Mouse (Mus musculus): ENCODE measurements at regions not wholly inside any gene's neighbourhood (a gene's known extent, or its start where the extent isn't known, plus 50 kb on each side); places are given as distances from the start of the nearest gene placed in this dataset.

DNA sequence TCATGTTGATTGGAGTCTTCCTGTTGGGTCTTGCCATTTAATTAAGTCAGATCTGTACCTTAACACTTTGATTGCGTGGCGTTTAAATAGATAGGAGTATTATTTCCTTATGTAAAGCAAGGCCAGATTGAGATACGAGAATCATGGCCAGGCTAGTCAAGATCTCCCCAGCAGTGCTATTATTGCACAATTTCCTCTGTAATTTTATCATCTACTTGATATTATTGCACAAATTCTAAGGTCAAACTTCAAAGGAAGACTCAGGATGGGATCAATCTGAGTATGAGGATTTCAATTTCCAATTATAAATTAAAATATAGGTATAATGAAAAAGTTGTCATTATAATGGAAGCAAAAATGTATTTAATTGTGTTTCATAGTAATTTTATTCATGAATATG, 221.9 kb downstream of the 9330182O14Rik start:
- Histone ChIP-seq H3K9ac (ENCODE audit: control insufficient read depth, low read depth, low read length, poor library complexity, severe bottlenecking) (no peak overlapping the region), H3K4me3 (ENCODE audit: control insufficient read depth in 1 of 2, insufficient read depth in 1 of 2, low read depth in 2 of 2, low read length in 2 of 2) (no peak overlapping the region), H3K27me3 (ENCODE audit: control insufficient read depth in 1 of 2, insufficient read depth in 2 of 2, low read length in 2 of 2) (no peaks in the 10 kb centered on the region), H3K9me3 (replicated peaks; ENCODE audit: insufficient read depth, low read length) (no peaks in the 10 kb centered on the region), H3K79me2 (ENCODE audit: control insufficient read depth, insufficient read depth, low read length, poor library complexity) (no peaks in the 10 kb centered on the region), H3K36me3 (ENCODE audit: control insufficient read depth in 1 of 2, insufficient read depth in 2 of 2, low read length in 2 of 2) (no peaks in the 10 kb centered on the region), H3K27ac (ENCODE audit: control insufficient read depth, low read depth, low read length) (no peak overlapping the region), H3K4me1 (ENCODE audit: control insufficient read depth in 1 of 2, insufficient read depth in 2 of 2, low read length in 2 of 2) (no peaks in the 10 kb centered on the region)
- TF ChIP-seq GATA1 (IDR thresholded peaks at IDR 0.05; ENCODE audit: low read depth, low read length): no peak
- no peak for TF ChIP-seq ELF1 (IDR thresholded peaks at IDR 0.05; ENCODE audit: low read depth, low read length)
- no peak for TF ChIP-seq RCOR1 (IDR thresholded peaks at IDR 0.05; ENCODE audit: low read depth, low read length)
- no peak for TF ChIP-seq MAX (IDR thresholded peaks at IDR 0.05; ENCODE audit: low read length)
- no peak for TF ChIP-seq MEF2A (IDR thresholded peaks at IDR 0.05; ENCODE audit: extremely low read depth, insufficient replicate concordance, low read depth, low read length, poor library complexity, severe bottlenecking)
- no peak for TF ChIP-seq KAT2A (conservative IDR thresholded peaks at IDR 0.05; ENCODE audit: low read depth, low read length)
- no peak for TF ChIP-seq BHLHE40 (IDR thresholded peaks at IDR 0.05; ENCODE audit: borderline replicate concordance, low read depth, low read length)
- TF ChIP-seq GABPA (IDR thresholded peaks at IDR 0.05; ENCODE audit: low read depth, low read length): no peak
- no peak for TF ChIP-seq CHD2 (IDR thresholded peaks at IDR 0.05; ENCODE audit: low read length)
- no peak for TF ChIP-seq CHD1 (IDR thresholded peaks at IDR 0.05; ENCODE audit: low read depth, low read length)
- no peak for TF ChIP-seq ETS1 (IDR thresholded peaks at IDR 0.05; ENCODE audit: low read depth, low read length)
- no peak for TF ChIP-seq TCF12 (IDR thresholded peaks at IDR 0.05; ENCODE audit: low read depth, low read length)
- DNase-seq (ENCODE audit: low read depth, low spot score): no peak

DNA sequence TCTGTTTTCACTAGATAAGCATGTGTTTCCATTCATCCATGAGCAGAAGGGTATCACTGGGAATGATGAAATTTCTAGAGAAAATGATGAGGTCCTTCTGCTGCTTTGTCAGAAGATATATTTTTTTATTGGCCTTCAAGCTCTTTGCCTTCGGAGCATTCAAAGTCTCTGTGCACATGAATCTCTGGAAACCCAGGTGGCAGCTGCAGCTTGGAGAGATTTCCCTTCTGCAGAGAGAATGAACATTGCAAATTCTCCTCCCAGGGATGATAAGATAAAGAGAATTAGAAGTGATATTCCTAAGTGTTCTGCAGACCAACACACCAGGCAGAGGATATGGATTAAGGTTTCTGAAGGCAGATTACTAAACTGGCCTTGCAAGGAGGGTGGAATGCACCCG, 224.2 kb downstream of the 9330182O14Rik start:
- DNase-seq (ENCODE audit: low read depth, low spot score): no peak

More for the DNA sequence above, 224.2 kb downstream of the 9330182O14Rik start:
- Histone ChIP-seq H3K9me3 (replicated peaks; ENCODE audit: insufficient read depth, low read length) (no peaks in the 10 kb centered on the region), H3K27ac (ENCODE audit: control insufficient read depth, low read depth, low read length) (no peak overlapping the region), H3K9ac (ENCODE audit: control insufficient read depth, low read depth, low read length, poor library complexity, severe bottlenecking) (no peak overlapping the region), H3K27me3 (ENCODE audit: control insufficient read depth in 1 of 2, insufficient read depth in 2 of 2, low read length in 2 of 2) (no peaks in the 10 kb centered on the region), H3K4me3 (ENCODE audit: control insufficient read depth in 1 of 2, insufficient read depth in 1 of 2, low read depth in 2 of 2, low read length in 2 of 2) (no peak overlapping the region), H3K36me3 (ENCODE audit: control insufficient read depth in 1 of 2, insufficient read depth in 2 of 2, low read length in 2 of 2) (no peaks in the 10 kb centered on the region), H3K79me2 (ENCODE audit: control insufficient read depth, insufficient read depth, low read length, poor library complexity) (no peaks in the 10 kb centered on the region), H3K4me1 (ENCODE audit: control insufficient read depth in 1 of 2, insufficient read depth in 2 of 2, low read length in 2 of 2) (no peaks in the 10 kb centered on the region)
- no peak for TF ChIP-seq JUND (IDR thresholded peaks at IDR 0.05; ENCODE audit: low read depth, low read length)
- no peak for TF ChIP-seq BHLHE40 (IDR thresholded peaks at IDR 0.05; ENCODE audit: borderline replicate concordance, low read depth, low read length)
- TF ChIP-seq TCF12 (IDR thresholded peaks at IDR 0.05; ENCODE audit: low read depth, low read length): no peak
- no peak for TF ChIP-seq KAT2A (conservative IDR thresholded peaks at IDR 0.05; ENCODE audit: low read depth, low read length)
- no peak for TF ChIP-seq E2F4 (IDR thresholded peaks at IDR 0.05; ENCODE audit: borderline replicate concordance, low read depth, low read length)
- no peak for TF ChIP-seq CTCF (IDR thresholded peaks at IDR 0.05 in 2 of 3, conservative IDR thresholded peaks at IDR 0.05 in 1 of 3; ENCODE audit: control insufficient read depth in 1 of 3, insufficient read depth in 1 of 3, low read depth in 2 of 3, low read length in 3 of 3, poor library complexity in 1 of 3, severe bottlenecking in 1 of 3)
- no peak for TF ChIP-seq MYC (IDR thresholded peaks at IDR 0.05; ENCODE audit: low read depth, low read length)
- TF ChIP-seq RCOR1 (IDR thresholded peaks at IDR 0.05; ENCODE audit: low read depth, low read length): no peak
- no peak for TF ChIP-seq SMC3 (IDR thresholded peaks at IDR 0.05; ENCODE audit: low read depth, low read length)
- no peak for TF ChIP-seq GATA1 (IDR thresholded peaks at IDR 0.05; ENCODE audit: low read depth, low read length)
- TF ChIP-seq ELF1 (IDR thresholded peaks at IDR 0.05; ENCODE audit: low read depth, low read length): no peak
- no peak for TF ChIP-seq USF2 (IDR thresholded peaks at IDR 0.05; ENCODE audit: borderline replicate concordance in 1 of 2, insufficient read depth in 1 of 2, low read depth in 1 of 2, low read length in 2 of 2)

Data from MEL (cell line).